Mouse (Mus musculus) monocyte, adult 2 months (primary cell): Measurements from ENCODE around the gene Gm13762.
"Not testable (repeated sequence)": the region's sequence is repeated elsewhere in the genome, so short reads cannot be mapped to it uniquely, and the experiment has no call there.

Source experiments
- DNase-seq, 2 experiments: peaks; one replicate each; pipeline ENCODE4 v3.0.0; 2022; ENCODE audit warnings: low spot score in 2 of 2, low read depth in 1 of 2

Gene Gm13762

DNA sequence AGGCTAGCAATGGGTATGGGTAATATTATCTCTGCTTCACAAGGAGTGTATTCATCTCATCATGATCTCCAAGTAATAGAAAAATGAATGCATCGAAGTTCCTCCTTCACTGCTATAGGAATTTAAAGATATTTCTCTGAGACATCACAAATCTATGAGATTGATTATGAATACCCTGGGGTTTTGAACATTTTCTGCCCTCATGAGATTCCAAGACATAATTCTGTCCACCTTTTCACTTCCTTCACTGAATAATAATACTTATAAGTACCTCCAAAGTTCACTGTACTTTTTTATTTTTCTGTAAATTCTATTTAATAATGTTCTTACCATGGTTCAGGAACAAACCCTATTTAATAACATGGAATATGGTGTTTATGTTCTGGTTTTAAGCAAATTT lies at the start of gene Gm13762:
Gm13762 (minus strand) TSS at position 101 of the 400 bp plus-strand sequence.
- DNase-seq: no peak

DNA sequence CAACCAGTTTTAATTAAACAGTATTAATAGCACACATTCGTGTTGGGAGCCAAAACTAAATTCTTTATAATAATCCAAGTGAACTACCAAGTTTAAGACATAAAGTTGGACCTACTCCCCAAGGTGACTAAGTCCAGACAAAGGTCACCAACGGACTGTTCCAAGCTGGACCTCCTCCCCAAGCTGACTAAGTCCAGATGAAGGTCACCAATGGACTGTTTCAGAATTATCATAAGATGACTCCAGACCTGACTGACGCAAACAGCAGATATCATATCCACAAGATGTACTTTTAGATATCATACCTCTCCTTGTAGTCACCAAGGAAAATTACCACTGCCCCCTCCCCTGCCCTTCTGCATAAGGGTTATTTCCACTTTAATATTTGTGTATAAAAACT lies 41.4 kb upstream of the Gm13762 start:
- not testable (repeated sequence) for DNase-seq

DNA sequence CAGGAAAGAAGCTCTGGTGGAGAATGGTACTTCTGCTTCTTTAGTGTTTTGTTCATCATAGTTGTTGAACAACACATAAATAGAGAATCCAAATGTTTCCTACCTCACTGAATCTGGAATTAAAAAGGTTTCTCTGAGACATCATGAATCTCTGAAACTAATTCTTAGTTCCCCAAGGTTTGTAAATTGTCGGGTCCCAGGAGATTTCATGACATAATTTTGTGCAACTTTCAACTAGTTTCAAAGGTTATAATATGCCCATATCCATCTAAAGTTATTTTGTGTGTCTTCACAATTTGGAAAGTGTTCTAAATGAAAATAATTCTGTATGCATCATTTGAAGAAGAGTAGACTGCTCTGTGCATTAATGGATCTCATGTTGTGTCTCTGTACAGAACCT lies 38.2 kb upstream of the Gm13762 start, which contains the start of gene Olfr1216:
Olfr1216 (minus strand) TSS at position 101 of the 400 bp plus-strand sequence.
- no peak for DNase-seq

DNA sequence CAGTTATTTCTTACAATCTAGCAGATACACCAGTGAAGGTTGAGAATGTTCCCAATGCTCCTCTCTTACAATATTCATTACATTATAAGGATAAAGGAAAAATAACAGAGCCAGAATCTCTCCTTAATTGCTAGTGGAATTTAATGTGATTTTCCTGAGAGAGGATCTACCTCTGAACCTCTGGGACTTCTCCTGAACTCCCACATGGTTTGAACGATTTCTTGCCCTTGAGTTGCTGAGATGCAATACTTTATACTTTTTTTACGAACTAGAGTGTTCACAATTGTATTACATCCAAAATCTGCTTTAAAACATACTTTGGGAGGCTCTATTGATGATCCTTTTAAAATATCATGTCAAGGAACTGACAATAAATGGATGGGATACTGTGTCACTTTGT lies 26.8 kb upstream of the Gm13762 start, which contains the start of gene Olfr1215:
Olfr1215 (minus strand) TSS at position 101 of the 400 bp plus-strand sequence.
- no peak for DNase-seq

DNA sequence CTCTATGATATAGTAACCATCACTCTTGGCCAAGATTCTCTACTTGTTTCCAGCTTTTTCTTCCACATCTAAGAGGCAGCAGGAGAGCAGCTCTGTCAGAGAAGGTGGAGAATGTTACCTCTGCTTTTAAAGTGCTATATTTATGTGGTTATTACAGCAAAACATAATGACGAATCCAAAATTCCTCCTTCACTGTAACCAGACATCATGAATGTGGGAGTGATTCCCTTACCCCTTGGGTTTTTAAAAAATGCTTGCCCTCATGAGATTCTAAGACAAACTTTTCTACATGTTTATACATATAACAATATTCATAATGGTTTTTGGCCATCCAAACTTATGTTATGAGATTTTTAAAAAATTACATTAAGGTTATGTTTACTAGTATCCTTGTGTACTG lies 12.5 kb upstream of the Gm13762 start, which contains the start of gene Olfr1214:
Olfr1214 (minus strand) TSS at position 101 of the 400 bp plus-strand sequence.
- DNase-seq: no peak

DNA sequence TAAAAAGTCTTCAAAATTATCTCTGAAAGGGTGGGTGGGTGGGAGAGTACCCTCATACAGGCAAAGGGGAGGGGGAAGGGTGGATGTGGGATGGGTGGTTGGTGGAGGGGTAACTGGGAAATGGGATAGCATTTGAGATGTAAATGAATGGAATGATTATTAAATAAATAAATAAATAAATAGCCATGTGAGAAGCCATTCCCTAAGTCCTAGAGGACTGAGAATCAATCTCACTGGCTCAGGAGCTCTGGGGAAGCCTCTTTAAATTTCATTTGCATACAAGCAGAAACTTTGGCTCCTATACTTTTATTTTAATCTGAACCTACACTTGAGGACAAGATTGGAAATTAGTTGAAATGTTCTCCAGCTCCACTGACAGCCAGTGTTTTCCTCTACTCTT lies 26.4 kb downstream of the Gm13762 start, which contains the start of gene Olfr1212:
Olfr1212 (plus strand) TSS at position 301 of the 400 bp plus-strand sequence.
- DNase-seq: no peak

DNA sequence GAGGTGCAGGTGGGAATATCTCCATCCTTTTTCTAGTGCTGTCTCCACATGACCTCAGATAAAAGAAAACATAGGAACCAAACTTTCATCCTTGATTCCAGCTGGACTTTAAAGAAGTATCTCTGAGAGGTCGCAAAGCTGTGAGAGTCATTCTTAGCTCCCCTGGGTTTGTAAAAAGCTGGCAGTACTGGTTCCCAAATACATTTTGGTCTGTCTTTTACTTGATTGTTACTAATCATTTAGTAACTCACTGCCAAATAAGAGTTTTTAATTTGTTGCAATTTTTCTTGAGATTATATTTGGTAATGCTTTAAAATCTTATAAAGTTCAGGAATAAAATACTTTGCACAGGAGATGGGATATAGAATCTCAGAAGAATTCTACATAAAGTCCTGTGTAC lies 42.1 kb downstream of the Gm13762 start, which contains the start of gene Olfr1211:
Olfr1211 (minus strand) TSS at position 101 of the 400 bp plus-strand sequence.
- DNase-seq: no peak
